Mouse (Mus musculus): ENCODE data around the gene Erh.

The Erh gene

GRCm38 (mm10) chr12:80615371-80616257 lies 28.5 kb downstream of the Erh start:
- in situ Hi-C loops (cut with MseI, MboI), result no loop called here

GRCm38 (mm10) chr12:80612113-80612791 lies 31.9 kb downstream of the Erh start:
- in situ Hi-C loops (cut with MseI, MboI), result no loop called here

DNA sequence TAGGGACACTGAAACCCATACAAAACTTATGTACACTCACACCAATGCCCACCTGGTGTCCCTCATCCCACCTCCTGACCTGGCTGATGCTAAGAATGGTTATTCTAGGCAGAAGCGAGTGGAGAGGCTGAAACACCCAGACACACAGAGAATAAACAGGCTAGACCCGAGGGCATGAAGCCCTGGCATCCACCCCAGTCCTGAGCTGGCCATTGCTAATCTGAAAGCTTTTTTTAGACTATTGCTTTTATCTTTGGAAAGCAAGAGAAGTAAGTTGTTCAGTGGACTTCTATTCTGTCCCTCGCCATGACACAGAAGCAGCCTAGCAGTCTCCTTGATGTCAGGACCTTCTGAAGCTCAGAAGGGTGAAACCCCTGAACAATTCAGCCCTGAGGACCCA lies 34.2 kb downstream of the Erh start:
- in situ Hi-C loops (cut with MseI, MboI), result no loop called here

DNA sequence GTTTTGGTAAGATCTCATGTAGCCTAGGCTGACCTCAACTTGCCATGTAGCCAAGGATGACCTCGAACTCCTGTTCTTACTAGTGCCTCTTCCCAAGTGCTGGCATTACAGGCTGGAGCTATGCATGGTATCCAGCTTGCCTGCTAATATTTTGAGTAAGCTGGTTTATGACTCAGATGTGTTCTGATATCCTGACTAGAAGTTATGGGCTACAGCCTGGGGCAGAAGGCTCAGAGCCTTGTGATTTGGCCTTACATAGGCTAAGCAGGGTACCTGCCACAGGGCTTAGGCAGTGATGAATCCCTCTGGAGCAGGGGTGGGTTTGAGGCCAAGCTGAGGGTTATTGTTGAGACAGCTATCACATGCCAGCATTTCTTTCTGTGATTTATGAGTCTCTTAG lies 35.6 kb downstream of the Erh start:
- in situ Hi-C loops (cut with MseI, MboI), result no loop called here

DNA sequence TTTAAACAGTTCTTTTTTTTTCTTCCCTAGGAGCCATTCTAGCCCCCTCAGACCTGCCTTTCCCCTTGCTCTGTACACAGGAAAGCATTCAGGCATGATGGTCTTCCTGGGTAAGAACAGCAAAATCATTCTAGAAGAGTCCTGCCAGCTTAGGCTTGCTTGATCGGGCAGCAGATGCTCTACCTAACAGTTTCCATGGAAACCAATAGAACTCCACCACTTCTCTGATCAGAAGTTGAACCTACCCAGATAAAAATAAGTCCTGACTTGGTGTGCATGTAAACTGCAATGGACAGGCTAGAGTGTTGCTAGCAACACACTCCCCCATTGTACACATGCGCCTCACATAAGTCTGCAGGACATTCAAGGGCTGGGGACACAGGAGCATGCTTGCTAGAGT lies 39.9 kb downstream of the Erh start:
- in situ Hi-C loops (cut with MseI, MboI), result no loop called here

GRCm38 (mm10) chr12:80603566-80603965 lies 40.6 kb downstream of the Erh start:
- in situ Hi-C loops (cut with MseI, MboI), result no loop called here

DNA sequence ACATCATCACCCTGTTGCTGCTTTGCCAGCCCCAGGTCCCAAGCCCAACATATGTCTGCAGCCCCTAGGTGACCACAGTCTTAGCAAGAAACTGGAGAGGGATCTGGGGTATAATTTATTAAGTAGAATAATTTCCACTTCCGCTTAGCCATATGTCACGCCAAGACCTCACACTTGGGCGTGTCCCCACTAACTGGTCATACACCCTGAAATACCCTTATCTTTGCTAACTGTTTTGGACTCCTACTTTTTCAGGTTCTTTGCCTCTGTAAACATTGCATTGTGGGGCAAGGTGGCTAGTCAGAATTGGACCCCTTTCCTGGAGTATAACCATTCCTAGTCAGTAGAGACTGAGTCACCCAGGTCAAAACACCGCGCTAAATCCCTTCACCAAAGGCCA lies 41.7 kb downstream of the Erh start:
- in situ Hi-C loops (cut with MseI, MboI), result no loop called here

DNA sequence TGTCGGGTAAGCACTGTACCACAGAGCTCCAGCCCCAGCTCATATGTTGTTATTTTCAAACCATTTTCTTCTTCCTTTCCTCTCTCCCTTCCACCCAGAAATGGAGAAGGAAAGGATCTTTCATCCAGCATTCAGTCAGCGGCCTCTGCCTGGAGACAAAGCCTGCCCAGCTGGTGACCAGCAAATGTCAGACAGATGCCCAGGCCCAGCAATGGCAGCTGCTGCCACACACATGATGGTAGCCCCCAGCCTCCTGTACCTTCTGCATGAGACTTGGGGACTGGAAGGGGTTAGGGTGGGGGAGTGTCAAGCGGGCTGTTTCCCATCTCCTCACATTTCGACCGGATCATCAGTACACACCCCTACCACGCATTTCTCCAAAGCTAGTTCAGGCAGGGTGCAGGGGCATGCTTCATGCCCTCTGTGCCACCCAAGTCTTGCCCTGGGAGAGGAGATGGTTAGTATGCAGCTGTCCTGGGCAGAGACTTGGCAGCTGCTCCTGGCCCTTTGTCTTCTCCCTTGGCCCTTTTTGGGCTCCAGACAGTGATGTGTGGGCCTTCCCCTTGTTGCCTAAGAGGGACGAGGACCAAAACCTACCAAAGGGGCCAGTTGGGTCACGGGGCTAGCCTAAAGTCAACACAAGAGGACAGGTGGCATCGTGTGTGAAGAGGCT lies 42.4 kb downstream of the Erh start:
- in situ Hi-C loops (cut with MseI, MboI), result no loop called here

DNA sequence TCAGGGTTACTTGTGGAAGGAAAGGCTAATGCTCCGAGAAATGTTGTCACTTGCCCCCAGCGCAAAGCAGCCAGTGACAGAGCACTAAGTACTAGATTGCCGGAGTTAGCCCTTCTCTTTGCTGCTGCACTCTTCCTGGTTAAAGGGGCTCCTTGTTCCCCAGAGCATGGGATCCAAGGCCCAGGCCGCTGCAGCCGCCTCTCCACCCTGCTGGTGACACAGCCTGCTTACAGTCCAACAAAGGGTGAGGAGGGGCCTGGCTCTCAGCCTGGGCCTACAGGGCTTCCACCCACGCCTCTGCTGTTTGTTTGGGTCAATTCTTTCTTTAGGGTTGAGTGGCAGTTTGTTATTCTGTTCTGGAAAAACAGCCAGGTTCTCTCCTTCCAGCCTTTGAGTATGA lies 45.4 kb downstream of the Erh start:
- in situ Hi-C loops (cut with MseI, MboI), result no loop called here

- in situ Hi-C loops (cut with MseI, MboI), result no loop called here
Measured at GRCm38 (mm10) chr12:80598236-80598635, 45.9 kb downstream of the Erh start.

DNA sequence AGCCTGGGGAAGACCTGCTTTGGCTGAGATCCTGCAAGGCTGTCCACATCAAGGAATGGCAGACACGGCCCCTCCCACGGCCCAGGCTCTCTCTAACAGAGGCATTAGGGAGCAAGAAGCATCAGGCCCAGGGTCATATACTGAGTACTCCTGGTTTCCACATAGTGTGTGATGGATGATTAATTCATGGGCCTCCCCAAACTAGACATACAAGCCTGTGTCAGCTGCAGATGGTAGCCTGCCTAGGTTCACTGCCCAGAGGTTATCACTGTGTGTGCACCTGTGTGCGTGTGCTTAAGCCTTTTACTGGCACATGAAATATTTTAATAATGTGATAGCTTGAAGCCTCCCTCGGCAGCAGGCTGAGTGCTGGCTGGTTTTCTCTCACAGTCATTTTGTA lies 48.2 kb downstream of the Erh start:
- in situ Hi-C loops (cut with MseI, MboI), result no loop called here

- in situ Hi-C loops (cut with MseI, MboI), result no loop called here
Measured at GRCm38 (mm10) chr12:80595566-80595965, 48.6 kb downstream of the Erh start.

- in situ Hi-C loops (cut with MseI, MboI), result no loop called here
Measured at GRCm38 (mm10) chr12:80594781-80595180, 49.4 kb downstream of the Erh start.

DNA sequence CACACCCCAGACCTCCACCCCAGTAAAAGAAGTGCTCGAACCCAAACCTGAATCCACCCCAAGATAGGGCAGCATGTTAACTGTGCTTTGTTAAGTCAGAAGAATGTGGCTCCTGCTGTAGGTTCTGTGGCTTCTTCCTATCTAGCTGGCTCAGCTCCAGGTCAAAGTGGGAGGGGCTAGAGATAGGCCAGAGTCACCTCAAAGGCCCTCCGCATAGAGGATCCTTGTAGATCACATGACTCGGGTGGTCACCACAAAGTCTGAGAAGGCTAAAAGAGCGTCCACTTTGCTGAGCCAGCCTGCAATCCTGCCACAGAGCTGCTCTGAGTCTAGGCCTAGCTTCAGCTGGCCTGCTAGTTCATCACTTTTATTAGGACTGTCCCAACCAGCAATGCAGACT lies 50.0 kb downstream of the Erh start:
- in situ Hi-C loops (cut with MseI, MboI), result no loop called here

- in situ Hi-C loops (cut with MseI, MboI), result no loop called here
Measured at GRCm38 (mm10) chr12:80584973-80585372, 59.2 kb downstream of the Erh start.

Data from mouse trophoblast stem cell (cell line).